Comparison of ENCODE assay signal across 1 mouse cellular context in the genomic region with DNA sequence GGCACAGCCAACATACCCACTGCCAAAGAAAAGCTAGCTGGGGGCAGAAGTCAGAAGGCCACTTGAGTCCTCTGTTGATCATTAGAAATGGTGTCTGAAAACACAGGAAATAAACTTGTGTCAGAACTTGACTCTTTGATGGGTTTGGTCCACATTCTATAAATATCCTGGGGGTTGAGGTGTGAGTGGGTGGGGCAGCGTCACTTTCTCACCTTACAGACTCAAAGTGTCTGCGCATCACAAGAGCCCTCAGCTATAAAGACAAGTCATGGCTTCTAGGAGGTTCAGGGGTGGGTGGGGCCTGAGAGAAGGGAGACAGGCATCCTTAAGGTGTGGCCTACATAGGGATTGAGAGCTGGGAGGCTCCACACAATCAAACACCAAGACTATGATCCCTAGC.
TF ChIP-seq lines count a peak whose summit lies in the region.

No protein-coding gene starts in this region.

TF ChIP-seq in CH12.LX, 34 proteins besides CTCF, POLR2A, EP300 and RAD21:
- TF ChIP-seq BHLHE40 (IDR thresholded peaks at IDR 0.05; ENCODE audit: low read depth, low read length) (0 out of 2 replicates have a peak, but pooled peaks have one; percentile 2), E2F4 (IDR thresholded peaks at IDR 0.05; ENCODE audit: insufficient replicate concordance, low read depth, low read length) (no peak), JUN (IDR thresholded peaks at IDR 0.05; ENCODE audit: insufficient read depth, low read depth, low read length) (no peak), JUND (conservative IDR thresholded peaks at IDR 0.05; ENCODE audit: low read depth, low read length) (no peak), MEF2A (IDR thresholded peaks at IDR 0.05; ENCODE audit: borderline replicate concordance, low read depth, low read length) (no peak), IRF4 (IDR thresholded peaks at IDR 0.05; ENCODE audit: low read depth, low read length) (no peak), NRF1 (IDR thresholded peaks at IDR 0.05; ENCODE audit: low read depth, low read length) (no peak)
